Mouse (Mus musculus): Measurements from ENCODE around the gene Entpd3. TPM values are rescaled to one million over a fixed set of nuclear protein-coding genes. Genes with fewer than 3 reads are reported as not detected.

The Entpd3 gene
- polyA plus RNA-seq, 1 experiment from 2014 or later, result 0.43 TPM

- no peaks in the 10 kb centered on the region for H3K9me3 ChIP-seq
- ATAC-seq (ENCODE audit: low FRiP score, low read depth), result no peak
- 94% methylated on average over 6 of the region's 6 CpGs for WGBS
- H3K4me3 ChIP-seq, result no peak overlapping the region
- no peak overlapping the region for H3K4me2 ChIP-seq (replicated peaks)
- no peaks in the 10 kb centered on the region for H3K27me3 ChIP-seq
- H3K36me3 ChIP-seq, result no peaks in the 10 kb centered on the region
- no peak overlapping the region for H3K9ac ChIP-seq (replicated peaks)
- no peak overlapping the region for H3K27ac ChIP-seq (replicated peaks)
- peaks cover 11% of the 10 kb centered on the region for H3K4me1 ChIP-seq
Measured at GRCm38 (mm10) chr9:120614059-120614458, 74.4 kb downstream of the Entpd3 start.

Other genes with a start within 250 kb of the Entpd3 start
- 2.0 and 2.3 TPM in 2 replicates for gene Myrip, start 238.3 kb upstream of the Entpd3 start, polyA plus RNA-seq (2016; fragmentation: Nextera tagmentation; extraction: Ambion mirVana)
- gene Eif1b, start 47.6 kb upstream of the Entpd3 start, polyA plus RNA-seq (2016; fragmentation: Nextera tagmentation; extraction: Ambion mirVana), result 279 and 301 TPM in 2 replicates
- 583 and 600 TPM in 2 replicates for gene Rpl14, start 31.6 kb downstream of the Entpd3 start, polyA plus RNA-seq (2016; fragmentation: Nextera tagmentation; extraction: Ambion mirVana)

All from midbrain, embryonic 12.5 days (tissue).